Mouse (Mus musculus): Measurements from ENCODE around the gene Mrnip. TPM values are rescaled to one million over a fixed set of nuclear protein-coding genes. Genes with fewer than 3 reads are reported as not detected.

Gene Mrnip
- polyA plus RNA-seq, 1 experiment from 2014 or later = 30.9 TPM

DNA sequence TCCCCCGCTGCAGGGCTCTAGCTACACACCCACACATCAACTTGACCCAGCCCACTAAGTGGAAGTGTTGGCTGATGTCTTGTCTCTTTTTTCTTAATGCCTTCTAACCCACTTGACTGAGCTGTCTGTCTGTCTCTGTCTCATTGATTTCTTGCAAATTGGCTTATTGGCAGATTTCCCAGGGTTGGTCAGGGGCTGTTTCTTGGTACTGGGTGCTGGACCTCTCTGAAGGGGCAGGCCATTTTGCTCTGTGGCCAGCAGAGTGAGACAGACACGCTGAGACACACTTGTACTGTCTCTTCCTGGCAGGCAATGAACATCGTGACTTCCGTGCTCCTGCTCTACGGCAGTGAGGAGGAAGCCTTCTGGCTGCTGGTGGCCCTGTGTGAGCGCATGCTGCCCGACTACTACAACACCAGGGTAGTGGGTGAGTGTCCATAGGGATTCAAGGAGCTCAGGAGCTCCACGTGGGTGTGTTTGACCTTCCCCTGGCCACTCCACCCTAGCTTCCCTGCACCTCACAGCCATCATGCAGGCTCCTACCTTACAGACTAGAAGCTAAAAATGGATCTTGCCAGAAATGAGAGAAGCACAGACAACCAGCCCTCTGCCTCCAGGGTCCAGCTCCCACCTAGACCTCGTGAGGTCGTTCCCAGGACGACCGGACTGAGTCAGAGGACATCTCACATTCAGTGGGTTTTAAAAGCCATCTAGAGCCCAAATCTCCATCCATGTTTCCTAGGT lies 19.3 kb upstream of the Mrnip start:
- DNase-seq (ENCODE audit: low spot score) (no peak), ATAC-seq (ENCODE audit: insufficient number of reproducible peaks, low FRiP score, low TSS enrichment, low read depth) (no peak)
- Histone ChIP-seq H3K4me2 (ENCODE audit: low read depth, severe bottlenecking) (no peak overlapping the region), H3K27me3 (ENCODE audit: control insufficient read depth, insufficient read depth, low read length) (no peaks in the 10 kb centered on the region), H3K36me3 (ENCODE audit: control insufficient read depth, insufficient read depth, low read length) (peaks cover 18% of the 10 kb centered on the region), H3K4me1 (ENCODE audit: control insufficient read depth, insufficient read depth, low read length) (no peaks in the 10 kb centered on the region), H3K9me3 (ENCODE audit: control insufficient read depth, low read length) (no peaks in the 10 kb centered on the region), H3K4me3 (ENCODE audit: low read depth, low read length) (no peak overlapping the region), H3K27ac (replicated peaks; ENCODE audit: low read depth, low read length) (no peak overlapping the region), H3K9ac (ENCODE audit: low read length) (no peak overlapping the region)
- 86% methylated on average over 12 of the region's 12 CpGs for WGBS

- WGBS = 96% methylated on average over 2 of the region's 2 CpGs
- no peak for DNase-seq (ENCODE audit: low spot score)
- no peak overlapping the region for H3K27ac ChIP-seq (replicated peaks; ENCODE audit: low read depth, low read length)
- no peaks in the 10 kb centered on the region for H3K4me1 ChIP-seq (ENCODE audit: control insufficient read depth, insufficient read depth, low read length)
- H3K36me3 ChIP-seq (ENCODE audit: control insufficient read depth, insufficient read depth, low read length) = peaks cover 14% of the 10 kb centered on the region
- no peak overlapping the region for H3K4me3 ChIP-seq (ENCODE audit: low read depth, low read length)
- H3K27me3 ChIP-seq (ENCODE audit: control insufficient read depth, insufficient read depth, low read length) = no peaks in the 10 kb centered on the region
- no peak for ATAC-seq (ENCODE audit: insufficient number of reproducible peaks, low FRiP score, low TSS enrichment, low read depth)
- no peak overlapping the region for H3K4me2 ChIP-seq (ENCODE audit: low read depth, severe bottlenecking)
- H3K9ac ChIP-seq (ENCODE audit: low read length) = no peak overlapping the region
- no peaks in the 10 kb centered on the region for H3K9me3 ChIP-seq (ENCODE audit: control insufficient read depth, low read length)
These were observed 18.5 kb upstream of the Mrnip start for GRCm38 (mm10) chr11:50155785-50156184.

GRCm38 (mm10) chr11:50156725-50157258 lies 17.5 kb upstream of the Mrnip start:
- Histone ChIP-seq H3K4me1 (ENCODE audit: control insufficient read depth, insufficient read depth, low read length) (no peaks in the 10 kb centered on the region), H3K27ac (replicated peaks; ENCODE audit: low read depth, low read length) (no peak overlapping the region), H3K27me3 (ENCODE audit: control insufficient read depth, insufficient read depth, low read length) (no peaks in the 10 kb centered on the region), H3K36me3 (ENCODE audit: control insufficient read depth, insufficient read depth, low read length) (peaks cover 14% of the 10 kb centered on the region), H3K4me3 (ENCODE audit: low read depth, low read length) (no peak overlapping the region), H3K9me3 (ENCODE audit: control insufficient read depth, low read length) (no peaks in the 10 kb centered on the region), H3K9ac (ENCODE audit: low read length) (no peak overlapping the region), H3K4me2 (ENCODE audit: low read depth, severe bottlenecking) (no peak overlapping the region)
- no peak for DNase-seq (ENCODE audit: low spot score)
- no peak for ATAC-seq (ENCODE audit: insufficient number of reproducible peaks, low FRiP score, low TSS enrichment, low read depth)
- WGBS = 93% methylated on average over 16 of the region's 16 CpGs

DNA sequence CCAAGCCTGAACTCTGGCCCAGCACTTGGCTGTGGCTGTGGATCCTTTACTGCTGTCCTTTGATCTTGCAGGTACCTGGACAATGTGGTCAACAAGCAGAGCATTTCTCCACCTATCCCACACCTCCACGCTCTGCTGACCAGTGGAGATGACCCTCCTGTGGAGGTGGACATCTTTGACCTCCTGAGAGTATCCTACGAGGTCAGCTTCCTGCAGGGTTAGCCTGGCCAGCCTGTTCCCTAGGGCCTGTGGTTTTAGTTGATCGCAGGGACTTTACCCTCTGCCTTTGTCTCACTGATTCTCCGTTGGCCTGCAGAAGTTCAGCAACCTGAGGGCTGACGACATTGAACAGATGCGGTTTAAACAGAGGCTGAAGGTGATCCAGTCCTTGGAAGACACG lies 15.9 kb upstream of the Mrnip start:
- no peak for ATAC-seq (ENCODE audit: insufficient number of reproducible peaks, low FRiP score, low TSS enrichment, low read depth)
- Histone ChIP-seq H3K9me3 (ENCODE audit: control insufficient read depth, low read length) (no peaks in the 10 kb centered on the region), H3K4me3 (ENCODE audit: low read depth, low read length) (no peak overlapping the region), H3K9ac (ENCODE audit: low read length) (no peak overlapping the region), H3K27me3 (ENCODE audit: control insufficient read depth, insufficient read depth, low read length) (no peaks in the 10 kb centered on the region), H3K36me3 (ENCODE audit: control insufficient read depth, insufficient read depth, low read length) (peaks cover 11% of the 10 kb centered on the region), H3K4me1 (ENCODE audit: control insufficient read depth, insufficient read depth, low read length) (no peaks in the 10 kb centered on the region), H3K4me2 (ENCODE audit: low read depth, severe bottlenecking) (no peak overlapping the region), H3K27ac (replicated peaks; ENCODE audit: low read depth, low read length) (no peak overlapping the region)
- WGBS = 94% methylated on average over 7 of the region's 7 CpGs
- DNase-seq (ENCODE audit: low spot score) = no peak

GRCm38 (mm10) chr11:50159347-50159746 lies 14.9 kb upstream of the Mrnip start:
- no peak overlapping the region for H3K9ac ChIP-seq (ENCODE audit: low read length)
- no peak overlapping the region for H3K27ac ChIP-seq (replicated peaks; ENCODE audit: low read depth, low read length)
- H3K36me3 ChIP-seq (ENCODE audit: control insufficient read depth, insufficient read depth, low read length) = peaks cover 11% of the 10 kb centered on the region
- no peak for DNase-seq (ENCODE audit: low spot score)
- 84% methylated on average over 4 of the region's 4 CpGs for WGBS
- no peak overlapping the region for H3K4me2 ChIP-seq (ENCODE audit: low read depth, severe bottlenecking)
- no peak overlapping the region for H3K4me3 ChIP-seq (ENCODE audit: low read depth, low read length)
- no peaks in the 10 kb centered on the region for H3K9me3 ChIP-seq (ENCODE audit: control insufficient read depth, low read length)
- no peak for ATAC-seq (ENCODE audit: insufficient number of reproducible peaks, low FRiP score, low TSS enrichment, low read depth)
- no peaks in the 10 kb centered on the region for H3K27me3 ChIP-seq (ENCODE audit: control insufficient read depth, insufficient read depth, low read length)
- no peaks in the 10 kb centered on the region for H3K4me1 ChIP-seq (ENCODE audit: control insufficient read depth, insufficient read depth, low read length)

- Histone ChIP-seq H3K4me2 (ENCODE audit: low read depth, severe bottlenecking) (no peak overlapping the region), H3K36me3 (ENCODE audit: control insufficient read depth, insufficient read depth, low read length) (peaks cover 8% of the 10 kb centered on the region), H3K4me3 (ENCODE audit: low read depth, low read length) (no peak overlapping the region), H3K27me3 (ENCODE audit: control insufficient read depth, insufficient read depth, low read length) (no peaks in the 10 kb centered on the region), H3K9ac (ENCODE audit: low read length) (no peak overlapping the region), H3K9me3 (ENCODE audit: control insufficient read depth, low read length) (no peaks in the 10 kb centered on the region), H3K4me1 (ENCODE audit: control insufficient read depth, insufficient read depth, low read length) (no peaks in the 10 kb centered on the region), H3K27ac (replicated peaks; ENCODE audit: low read depth, low read length) (no peak overlapping the region)
- DNase-seq (ENCODE audit: low spot score) = peak; percentile 74
- no peak for ATAC-seq (ENCODE audit: insufficient number of reproducible peaks, low FRiP score, low TSS enrichment, low read depth)
- 70% methylated on average over 10 of the region's 10 CpGs for WGBS
These were observed 12.5 kb upstream of the Mrnip start for GRCm38 (mm10) chr11:50161578-50162304.

DNA sequence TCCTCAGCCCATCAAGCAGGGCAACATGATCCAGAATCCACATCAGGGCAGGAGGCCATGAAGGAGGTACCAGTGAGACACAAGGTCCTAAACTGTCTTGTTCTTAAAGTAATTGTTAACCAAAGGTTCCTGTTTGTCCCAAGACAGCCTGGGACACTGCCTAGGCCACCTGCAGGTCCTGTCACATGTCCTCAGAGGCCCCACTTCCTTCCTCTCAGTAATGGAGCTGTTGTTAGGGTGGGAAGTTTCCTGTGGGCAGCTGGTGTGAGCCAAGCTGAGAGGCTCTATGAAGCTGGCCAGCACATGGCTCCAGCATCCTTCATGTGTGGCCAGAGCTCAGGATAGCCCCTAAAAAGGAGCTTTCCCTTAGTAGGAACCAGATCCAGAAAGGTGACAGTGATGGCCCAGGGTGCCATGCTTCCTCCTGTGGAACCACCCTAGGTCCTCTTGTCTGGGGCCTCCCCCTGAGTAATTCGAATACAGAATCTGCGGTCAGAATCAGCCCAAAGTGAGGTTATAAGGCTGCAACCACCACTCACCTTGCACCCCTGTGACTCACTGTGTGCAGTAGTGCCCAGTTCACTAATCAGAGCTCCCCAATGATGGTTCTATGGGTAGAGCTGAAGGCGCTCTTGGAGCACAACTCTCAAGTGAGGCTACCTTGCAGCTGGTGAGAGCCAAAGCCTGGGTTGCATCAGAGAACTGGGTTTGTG lies 11.8 kb upstream of the Mrnip start:
- Histone ChIP-seq H3K9me3 (ENCODE audit: control insufficient read depth, low read length) (no peaks in the 10 kb centered on the region), H3K27ac (replicated peaks; ENCODE audit: low read depth, low read length) (no peak overlapping the region), H3K27me3 (ENCODE audit: control insufficient read depth, insufficient read depth, low read length) (no peaks in the 10 kb centered on the region), H3K9ac (ENCODE audit: low read length) (no peak overlapping the region), H3K4me2 (ENCODE audit: low read depth, severe bottlenecking) (no peak overlapping the region), H3K36me3 (ENCODE audit: control insufficient read depth, insufficient read depth, low read length) (peaks cover 7% of the 10 kb centered on the region), H3K4me1 (ENCODE audit: control insufficient read depth, insufficient read depth, low read length) (no peaks in the 10 kb centered on the region), H3K4me3 (ENCODE audit: low read depth, low read length) (no peak overlapping the region)
- 94% methylated on average over 3 of the region's 3 CpGs for WGBS
- DNase-seq (ENCODE audit: low spot score) (no peak), ATAC-seq (ENCODE audit: insufficient number of reproducible peaks, low FRiP score, low TSS enrichment, low read depth) (no peak)

- no peak for DNase-seq (ENCODE audit: low spot score)
- WGBS = 85% methylated on average over 5 of the region's 5 CpGs
- Histone ChIP-seq H3K9ac (ENCODE audit: low read length) (no peak overlapping the region), H3K27me3 (ENCODE audit: control insufficient read depth, insufficient read depth, low read length) (no peaks in the 10 kb centered on the region), H3K4me2 (ENCODE audit: low read depth, severe bottlenecking) (no peak overlapping the region), H3K4me1 (ENCODE audit: control insufficient read depth, insufficient read depth, low read length) (no peaks in the 10 kb centered on the region), H3K36me3 (ENCODE audit: control insufficient read depth, insufficient read depth, low read length) (no peaks in the 10 kb centered on the region; the same call in 1 of the 2 replicates), H3K4me3 (ENCODE audit: low read depth, low read length) (no peak overlapping the region), H3K9me3 (ENCODE audit: control insufficient read depth, low read length) (no peaks in the 10 kb centered on the region), H3K27ac (replicated peaks; ENCODE audit: low read depth, low read length) (no peak overlapping the region)
- ATAC-seq (ENCODE audit: insufficient number of reproducible peaks, low FRiP score, low TSS enrichment, low read depth) = no peak
These were observed 5.9 kb upstream of the Mrnip start for GRCm38 (mm10) chr11:50168352-50168751.
